Mouse (Mus musculus) splenic B cell, adult 2 months (primary cell): ENCODE results near the gene Baz2b.

Source experiments
- DNase-seq: peaks from one replicate; pipeline ENCODE4 v3.0.0-alpha.2; 2011; ENCODE audit warnings: low read depth, low spot score
- H3K27me3 ChIP-seq: 2 replicates; pipeline ENCODE4 v1.6.1; 2012; ENCODE audit warnings: mild to moderate bottlenecking, low read length, moderate library complexity, mixed read lengths; ENCODE audit not compliant: control insufficient read depth, poor library complexity, insufficient read depth, severe bottlenecking
- H3K36me3 ChIP-seq: 2 replicates; pipeline ENCODE4 v1.6.1; 2012; ENCODE audit warnings: mild to moderate bottlenecking, low read length, moderate library complexity, mixed read lengths; ENCODE audit not compliant: control insufficient read depth, poor library complexity, insufficient read depth, severe bottlenecking

Gene Baz2b

DNA sequence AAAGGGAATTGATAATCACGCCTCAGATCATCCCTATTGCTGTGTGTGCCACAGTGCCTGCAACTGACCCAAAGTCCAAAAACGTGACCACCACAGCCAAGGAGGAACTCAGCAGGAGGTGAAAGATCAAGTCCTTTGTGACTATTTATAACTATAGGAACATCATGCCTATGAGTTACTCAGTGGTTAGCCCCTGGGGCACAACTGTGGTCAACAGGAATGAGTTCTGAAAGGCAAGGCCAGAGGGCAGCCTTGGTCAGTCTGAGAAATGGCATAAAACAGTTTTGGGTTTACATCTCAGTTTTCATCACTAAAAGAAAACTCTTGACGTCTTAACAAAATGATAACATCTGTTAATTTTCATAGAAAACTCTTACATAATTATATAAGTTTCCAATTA lies 254.8 kb downstream of the Baz2b start:
- H3K27me3 ChIP-seq: no peaks in the 10 kb centered on the region
- peaks cover 13% of the 10 kb centered on the region for H3K36me3 ChIP-seq
- no peak for DNase-seq

DNA sequence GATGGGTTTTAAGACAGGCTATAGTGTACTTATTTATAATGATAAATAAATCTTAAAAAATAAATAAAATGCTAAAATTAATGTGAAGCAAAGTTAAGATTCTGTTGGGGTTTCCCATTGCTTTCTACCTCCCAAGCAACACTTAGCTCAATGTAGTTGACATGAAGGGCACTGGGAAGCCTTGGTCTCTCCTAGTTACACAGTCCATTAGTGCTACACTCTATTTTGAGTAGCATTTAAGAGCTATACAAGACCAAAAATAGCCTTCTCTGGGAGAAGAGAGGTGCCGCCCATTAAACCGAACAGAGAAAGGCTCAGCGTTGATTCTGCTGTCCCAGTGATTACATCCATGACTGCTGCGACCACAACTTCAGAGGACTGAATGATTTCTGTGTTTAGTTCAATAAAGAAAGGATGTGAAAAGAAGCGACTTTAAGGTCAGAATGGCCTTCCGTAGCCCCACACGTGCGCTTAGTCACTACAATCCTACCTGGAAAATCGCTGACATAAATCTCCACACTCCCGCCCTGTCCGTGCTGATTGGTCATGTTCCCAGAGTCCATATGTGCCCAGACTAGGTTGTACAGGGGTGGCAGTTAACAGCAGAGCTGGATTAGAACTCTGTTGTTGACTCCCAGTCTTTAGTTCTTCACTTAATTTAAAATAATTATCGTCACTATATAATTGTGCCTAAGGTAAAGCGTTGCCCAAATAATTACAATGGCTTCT lies 257.2 kb downstream of the Baz2b start:
- Histone ChIP-seq H3K27me3 (no peaks in the 10 kb centered on the region), H3K36me3 (peaks cover 14% of the 10 kb centered on the region)
- DNase-seq: no peak

DNA sequence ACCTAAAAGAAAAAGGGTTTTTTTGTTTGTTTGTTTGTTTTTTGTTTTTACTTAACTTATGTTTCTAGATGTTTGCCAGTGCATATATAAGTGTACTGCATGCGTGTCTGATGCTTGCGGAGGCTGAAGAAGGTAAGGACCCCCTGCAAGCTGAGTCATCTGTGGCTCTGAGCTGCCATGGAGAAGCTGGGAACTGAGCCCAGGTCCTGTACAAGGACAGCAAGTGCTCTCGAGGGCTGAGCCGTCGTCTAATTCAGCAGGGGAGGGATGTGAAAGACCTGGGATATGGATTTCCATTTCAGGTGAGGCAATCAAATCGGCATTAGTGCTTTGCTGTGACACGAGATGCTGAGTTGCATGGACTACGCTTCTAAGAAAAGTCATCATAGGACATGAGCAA lies 257.9 kb downstream of the Baz2b start:
- H3K27me3 ChIP-seq: no peaks in the 10 kb centered on the region
- no peak for DNase-seq
- H3K36me3 ChIP-seq: peaks cover 16% of the 10 kb centered on the region; the same call in 1 of the 2 replicates

DNA sequence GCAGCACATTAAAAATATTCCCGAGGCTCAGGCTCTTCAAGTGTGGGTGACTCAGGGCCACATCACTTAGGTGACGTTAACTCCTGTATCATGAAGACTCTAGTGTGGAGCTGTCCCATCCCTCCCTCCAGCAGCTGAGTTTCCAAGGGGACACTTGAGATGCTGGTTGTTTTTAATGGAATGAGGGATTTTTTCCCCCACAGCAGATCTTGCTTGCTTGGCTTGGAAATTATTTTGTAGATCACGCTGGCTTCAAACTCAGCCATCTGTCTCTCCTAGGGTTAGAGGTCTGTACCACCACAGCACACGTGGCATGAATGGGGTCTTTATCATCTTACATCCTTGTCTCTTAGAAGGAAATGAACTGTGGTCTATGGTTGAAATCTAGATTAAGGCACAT lies 258.5 kb downstream of the Baz2b start:
- Histone ChIP-seq H3K36me3 (peaks cover 16% of the 10 kb centered on the region; the same call in 1 of the 2 replicates), H3K27me3 (no peaks in the 10 kb centered on the region)
- no peak for DNase-seq

DNA sequence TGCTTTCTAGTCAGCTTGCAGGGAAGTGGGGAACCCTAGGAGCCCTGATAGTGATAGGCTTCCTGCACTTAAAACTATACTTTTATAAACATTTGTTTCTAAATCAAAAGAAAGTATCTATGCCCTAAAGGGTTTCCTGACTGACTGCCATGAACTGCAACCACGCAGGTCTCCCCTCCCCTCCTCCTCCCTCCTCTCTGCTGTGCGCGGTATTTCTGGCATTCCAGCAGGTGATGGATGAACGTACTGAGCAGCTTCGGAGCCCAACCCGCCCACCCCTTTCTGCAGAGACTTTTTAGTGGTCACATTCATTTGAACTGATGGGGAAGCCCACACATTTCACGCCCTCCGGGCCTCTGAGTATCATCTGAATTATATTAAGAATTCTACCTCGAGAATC lies 273.3 kb downstream of the Baz2b start:
- DNase-seq: no peak
- Histone ChIP-seq H3K36me3 (peaks cover 13% of the 10 kb centered on the region; the same call in 1 of the 2 replicates), H3K27me3 (no peaks in the 10 kb centered on the region)

DNA sequence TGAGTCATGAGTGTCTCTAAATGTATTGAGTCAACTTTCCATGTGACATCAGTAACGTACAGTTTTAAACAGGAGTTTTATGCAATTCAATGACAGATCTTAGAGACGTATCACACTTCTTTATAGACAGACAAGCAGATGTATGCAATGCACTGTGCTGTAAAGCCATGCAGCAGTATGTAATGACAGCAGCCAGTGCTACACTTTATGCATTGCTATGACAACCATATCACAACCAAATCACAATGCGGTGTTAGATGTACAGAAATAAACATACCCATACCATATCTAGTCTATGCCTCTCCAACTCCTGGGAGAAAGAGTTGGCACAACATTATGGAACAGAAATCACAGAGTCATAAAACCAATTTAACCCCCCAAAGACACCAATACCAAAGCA lies 276.5 kb downstream of the Baz2b start:
- peaks cover 7% of the 10 kb centered on the region; the same call in 1 of the 2 replicates for H3K36me3 ChIP-seq
- no peak for DNase-seq

DNA sequence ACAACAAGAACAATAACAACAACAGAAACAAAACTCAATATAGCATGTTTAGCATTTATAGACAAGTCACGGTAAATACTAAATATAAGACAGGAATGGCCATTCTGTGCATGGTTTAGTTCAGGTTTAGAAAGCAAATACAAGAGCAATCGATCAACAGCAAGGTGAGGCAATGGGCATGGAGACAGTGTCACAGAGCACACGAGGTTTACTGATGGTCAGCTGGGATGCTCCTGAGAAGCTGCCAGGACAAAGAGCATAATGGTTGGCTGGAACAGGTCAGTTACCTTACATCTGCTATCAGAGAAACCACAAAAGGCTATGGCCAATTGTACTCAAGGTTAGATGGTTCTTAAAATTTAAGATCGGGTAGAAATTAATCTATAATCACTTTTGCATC lies 277.4 kb downstream of the Baz2b start:
- DNase-seq: no peak
- Histone ChIP-seq H3K27me3 (no peaks in the 10 kb centered on the region), H3K36me3 (peaks cover 6% of the 10 kb centered on the region; the same call in 1 of the 2 replicates)

More for the DNA sequence above, 276.5 kb downstream of the Baz2b start:
- H3K27me3 ChIP-seq: no peaks in the 10 kb centered on the region

DNA sequence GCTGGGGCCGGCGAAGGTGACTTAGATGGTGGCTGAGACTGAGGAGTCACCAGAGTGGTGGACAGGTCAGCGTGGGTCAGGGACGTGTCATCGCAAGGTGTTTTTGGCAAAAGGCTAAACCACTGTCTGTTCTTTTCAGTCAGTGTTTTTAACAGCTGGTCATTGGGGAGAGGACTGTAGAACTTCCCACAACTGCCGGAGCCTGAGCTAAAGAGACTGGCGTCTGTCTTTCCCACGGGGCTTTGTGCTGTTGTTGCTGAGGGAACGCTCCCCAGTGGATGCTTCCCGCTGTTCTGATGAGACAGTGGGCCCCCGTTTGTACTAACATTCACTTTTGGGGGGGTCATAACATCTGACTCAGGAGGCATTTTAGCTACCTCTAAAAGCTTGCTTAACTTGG lies 296.0 kb downstream of the Baz2b start:
- DNase-seq: no peak
- Histone ChIP-seq H3K36me3 (peaks cover 23% of the 10 kb centered on the region), H3K27me3 (no peaks in the 10 kb centered on the region)

DNA sequence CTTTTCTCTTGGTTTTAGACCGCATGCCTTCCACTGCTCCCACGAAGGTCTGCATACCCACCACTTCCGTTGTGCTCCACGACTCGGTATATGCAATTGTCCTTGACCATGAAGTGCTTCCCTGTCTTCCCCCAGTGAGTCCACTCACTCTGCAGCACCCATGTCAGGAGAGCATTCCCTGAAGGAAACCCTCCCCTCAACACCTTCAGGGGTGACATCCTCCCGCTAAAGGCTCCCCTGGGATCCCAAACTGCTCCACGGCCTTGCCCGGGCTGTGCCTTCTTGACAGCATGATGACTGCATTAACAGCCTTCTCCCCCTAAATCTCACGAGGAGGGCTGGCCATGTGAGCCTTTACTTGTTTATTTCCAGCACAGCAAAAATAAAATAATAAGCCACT lies 301.6 kb downstream of the Baz2b start:
- Histone ChIP-seq H3K27me3 (no peaks in the 10 kb centered on the region), H3K36me3 (peaks cover 22% of the 10 kb centered on the region)
- DNase-seq: no peak

DNA sequence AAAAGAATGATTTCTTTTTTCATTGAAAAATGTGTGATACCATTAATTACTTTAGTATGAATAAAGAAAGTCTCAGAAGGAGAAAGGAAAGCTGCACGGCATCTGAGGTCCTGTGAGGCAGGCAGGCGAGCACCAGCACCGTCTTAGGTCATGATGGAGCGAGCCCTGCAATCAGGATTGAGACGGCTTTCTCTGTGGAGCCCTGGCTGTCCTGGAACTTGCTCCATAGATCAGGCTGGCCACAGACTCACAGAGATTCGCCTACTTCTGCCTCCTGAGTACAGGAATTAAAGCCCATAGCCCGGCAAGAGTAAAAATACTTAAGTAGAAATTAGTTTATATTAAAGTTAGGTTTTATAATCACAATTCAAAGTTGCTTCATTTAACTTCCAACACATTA lies 305.6 kb downstream of the Baz2b start:
- DNase-seq: no peak

DNA sequence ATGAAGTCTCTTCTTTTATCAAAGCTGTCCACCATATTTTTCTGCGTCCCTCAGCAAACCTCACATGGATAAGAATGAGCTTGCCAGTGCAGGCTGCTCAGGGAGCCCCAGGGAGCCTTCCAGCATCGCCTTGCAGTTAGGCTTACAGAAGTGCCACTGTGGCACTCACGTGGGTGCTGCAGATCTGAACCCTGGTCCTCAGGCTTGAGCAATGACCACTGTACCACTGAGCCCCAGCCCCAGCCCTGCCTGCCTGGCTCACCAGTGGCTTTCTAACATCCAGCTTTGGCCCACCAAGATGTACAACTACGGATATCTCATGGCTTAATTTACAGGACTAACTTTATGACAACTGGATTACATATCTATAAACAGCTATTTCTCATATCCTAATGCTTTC lies 311.0 kb downstream of the Baz2b start:
- no peaks in the 10 kb centered on the region for H3K27me3 ChIP-seq
- peaks cover 16% of the 10 kb centered on the region for H3K36me3 ChIP-seq
- DNase-seq: no peak

More for the DNA sequence above, 305.6 kb downstream of the Baz2b start:
- H3K27me3 ChIP-seq: no peaks in the 10 kb centered on the region
- H3K36me3 ChIP-seq: peaks cover 20% of the 10 kb centered on the region

DNA sequence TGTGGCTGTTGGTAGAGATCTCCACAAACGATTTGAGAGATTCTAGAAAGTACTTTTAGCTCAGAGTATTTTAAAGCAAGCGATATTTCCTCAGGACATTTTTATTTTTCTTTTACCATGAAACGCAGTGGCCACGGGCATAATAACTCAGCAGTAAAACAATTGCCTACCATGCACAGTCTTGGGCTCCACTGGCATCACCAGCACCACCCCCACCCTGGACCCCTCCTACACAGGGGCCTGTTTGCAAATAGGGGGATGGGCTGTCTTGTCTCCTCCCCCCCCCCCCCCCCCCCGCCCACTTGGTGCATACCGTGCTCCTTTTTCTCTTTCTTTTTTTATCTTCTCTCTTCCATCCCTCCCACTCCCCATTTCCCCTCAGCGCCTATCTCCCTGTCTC lies 311.5 kb downstream of the Baz2b start:
- no peaks in the 10 kb centered on the region for H3K27me3 ChIP-seq
- peaks cover 16% of the 10 kb centered on the region for H3K36me3 ChIP-seq
- DNase-seq: no peak

DNA sequence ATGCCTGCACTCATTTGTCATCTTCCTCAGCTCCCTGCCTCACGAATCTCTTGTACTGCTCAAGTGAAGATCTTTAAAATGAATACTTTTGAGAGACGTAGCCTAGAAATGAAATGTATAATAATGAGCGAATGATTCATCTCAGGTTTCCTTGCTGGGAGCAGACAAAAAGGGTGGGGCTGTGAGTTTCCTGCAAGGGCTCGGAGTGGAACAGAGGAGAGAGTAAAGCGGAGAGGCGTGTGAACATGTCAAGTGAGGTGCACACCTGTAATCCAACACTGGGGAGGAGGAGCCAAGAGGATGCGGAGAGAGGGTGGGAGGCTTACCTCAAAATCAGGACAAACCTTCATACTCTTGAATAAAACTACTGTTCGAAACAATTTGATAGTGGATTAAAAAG lies 312.8 kb downstream of the Baz2b start:
- no peak for DNase-seq
- Histone ChIP-seq H3K36me3 (peaks cover 10% of the 10 kb centered on the region; the same call in 1 of the 2 replicates), H3K27me3 (no peaks in the 10 kb centered on the region)

DNA sequence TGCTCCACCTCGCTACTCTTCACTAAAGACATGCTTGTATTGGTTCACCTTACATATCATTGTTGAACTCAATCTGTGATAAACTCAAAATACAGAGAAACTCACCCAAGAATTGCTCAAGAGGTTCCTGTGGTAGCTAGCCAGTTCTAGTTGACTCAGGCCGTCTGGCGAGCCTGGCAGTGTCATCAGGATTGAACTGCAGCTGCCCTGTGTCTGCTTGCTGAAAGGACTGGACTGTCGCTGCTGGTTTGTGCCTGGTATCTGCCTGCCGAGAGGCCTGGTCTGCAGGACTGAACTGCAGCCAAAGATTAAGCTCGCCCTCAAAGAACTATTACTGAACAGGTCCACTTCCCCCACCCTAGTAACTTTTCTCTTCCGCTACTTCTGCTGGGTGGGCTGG lies 313.2 kb downstream of the Baz2b start:
- Histone ChIP-seq H3K36me3 (peaks cover 8% of the 10 kb centered on the region; the same call in 1 of the 2 replicates), H3K27me3 (no peaks in the 10 kb centered on the region)
- no peak for DNase-seq

DNA sequence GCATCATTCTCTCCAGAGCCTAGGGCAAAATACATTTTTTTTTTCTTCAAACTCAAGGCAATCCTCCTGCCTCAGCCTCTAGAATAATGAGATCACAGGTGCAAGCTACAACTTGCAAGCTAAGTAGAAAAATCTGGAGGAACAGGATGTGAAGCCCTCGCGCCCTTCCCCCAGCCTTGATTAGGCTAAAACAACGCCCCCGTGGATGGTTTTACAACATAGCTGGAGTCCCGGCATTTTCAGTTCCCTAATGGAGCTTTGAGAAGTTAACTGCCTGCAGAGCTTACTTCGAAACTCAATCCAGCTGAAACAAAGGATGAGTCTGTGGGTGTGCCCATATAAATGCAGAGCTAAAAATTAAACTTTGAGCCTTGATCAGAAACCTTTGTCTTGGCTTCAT lies 319.9 kb downstream of the Baz2b start:
- DNase-seq: no peak
- Histone ChIP-seq H3K36me3 (no peaks in the 10 kb centered on the region), H3K27me3 (no peaks in the 10 kb centered on the region)
